Mouse (Mus musculus) spleen, adult 2 months (tissue): ENCODE results near the gene Gkn2.

Experiments used
- CTCF ChIP-seq: fragments of 200-500 bp; IDR thresholded peaks from 2 replicates; pipeline ENCODE4 v1.5.1; 2011; ENCODE audit warnings: mild to moderate bottlenecking, inconsistent platforms; ENCODE audit not compliant: insufficient read depth, insufficient read length, insufficient replicate concordance; ENCODE audit errors: extremely low read depth
- POLR2A ChIP-seq: fragments of 200-500 bp; IDR thresholded peaks from 2 replicates; pipeline ENCODE4 v1.6.1; 2011; ENCODE audit warnings: low read depth, low read length, inconsistent platforms

DNA sequence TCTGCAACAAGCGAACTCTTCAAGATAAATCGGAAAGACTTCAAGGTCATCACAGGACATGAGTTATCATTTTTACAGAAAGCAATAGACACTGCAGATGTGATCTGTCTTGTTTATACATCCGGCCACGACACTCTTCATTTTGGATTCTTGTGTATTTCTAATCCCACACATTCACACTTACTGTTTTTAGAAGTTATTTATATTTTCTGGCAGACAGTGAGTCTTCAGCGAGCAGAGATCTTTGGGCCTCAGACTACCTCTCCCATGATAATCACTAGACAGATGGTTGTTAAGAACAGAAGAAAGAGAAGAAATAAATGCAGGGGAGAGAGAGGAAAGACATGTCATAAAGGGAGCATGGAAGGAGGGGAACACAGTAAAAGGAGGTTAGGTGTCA, 3.9 kb upstream of the Gkn2 start:
- no peak for TF ChIP-seq POLR2A
- TF ChIP-seq CTCF: no peak
